Mouse (Mus musculus): ENCODE results near the gene Chp2.

Chp2 gene

GRCm38 (mm10) chr7:122219315-122219801 lies at the start of gene Chp2:
Gene Chp2 (plus strand): TSS chr7:122219496.
- peak; percentile 10 for DNase-seq (ENCODE audit: low read depth, low spot score)

DNA sequence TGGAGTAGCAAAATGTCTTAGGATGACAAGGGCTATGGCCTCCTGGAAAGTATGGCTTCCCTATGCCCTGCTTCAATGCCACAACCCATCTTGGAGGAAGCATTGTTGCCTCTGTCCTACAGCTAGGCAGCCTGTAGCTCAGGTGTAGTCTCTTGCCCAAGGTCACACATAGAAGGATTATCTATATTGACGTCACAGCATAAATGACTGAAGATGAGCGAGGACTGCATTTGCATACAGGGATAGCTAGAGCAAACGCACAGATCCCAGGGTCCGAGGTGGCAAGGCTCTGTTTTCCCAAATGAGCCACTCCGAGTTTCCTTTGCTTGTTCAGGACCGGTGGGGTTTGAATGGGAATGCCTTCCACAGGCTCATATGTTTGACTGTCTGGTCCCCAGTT lies 48.6 kb upstream of the Chp2 start:
- no peak for DNase-seq (ENCODE audit: low read depth, low spot score)

DNA sequence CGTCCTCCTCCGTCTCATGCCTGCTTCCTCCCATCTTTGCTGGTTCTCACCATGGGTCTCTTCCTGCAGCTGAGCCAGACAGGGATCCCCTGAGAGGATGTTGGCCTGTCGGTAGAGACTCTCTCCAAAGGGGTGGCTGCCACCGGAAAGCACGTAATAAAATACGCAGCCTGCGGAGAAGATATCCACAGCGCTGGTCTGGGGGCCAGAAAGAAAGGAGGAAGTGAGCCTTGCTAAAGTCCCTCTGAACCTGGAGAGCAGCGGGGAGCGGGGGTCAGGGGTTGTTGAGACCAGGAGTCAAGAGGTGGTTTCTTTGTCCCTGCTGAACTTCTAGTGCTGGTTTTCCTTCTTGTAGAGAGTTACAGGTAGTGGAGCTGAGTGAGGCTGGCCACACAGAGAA lies 47.7 kb upstream of the Chp2 start:
- no peak for DNase-seq (ENCODE audit: low read depth, low spot score)

GRCm38 (mm10) chr7:122180720-122181119 lies 38.6 kb upstream of the Chp2 start:
- DNase-seq (ENCODE audit: low read depth, low spot score) = no peak

DNA sequence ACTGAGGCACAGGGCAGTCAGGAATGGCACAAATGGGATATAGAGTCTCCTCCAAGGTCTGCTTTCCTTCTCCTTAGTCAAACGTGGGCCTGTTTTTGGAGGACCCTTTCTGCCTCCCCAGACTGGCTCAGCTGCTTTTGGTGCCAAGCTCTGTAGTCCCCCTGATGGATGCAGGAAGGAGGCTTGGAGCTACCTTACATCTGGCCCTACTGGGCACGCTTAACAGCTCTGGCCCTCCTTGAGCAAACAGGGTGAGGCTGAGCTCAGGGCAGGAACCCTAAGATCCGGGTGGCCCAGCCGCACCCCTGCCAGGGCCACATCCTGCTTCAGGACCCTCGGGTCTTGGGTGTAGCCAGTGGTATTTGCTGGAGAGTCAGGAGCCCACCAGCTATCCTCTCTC lies 34.7 kb upstream of the Chp2 start:
- DNase-seq (ENCODE audit: low read depth, low spot score) = no peak

DNA sequence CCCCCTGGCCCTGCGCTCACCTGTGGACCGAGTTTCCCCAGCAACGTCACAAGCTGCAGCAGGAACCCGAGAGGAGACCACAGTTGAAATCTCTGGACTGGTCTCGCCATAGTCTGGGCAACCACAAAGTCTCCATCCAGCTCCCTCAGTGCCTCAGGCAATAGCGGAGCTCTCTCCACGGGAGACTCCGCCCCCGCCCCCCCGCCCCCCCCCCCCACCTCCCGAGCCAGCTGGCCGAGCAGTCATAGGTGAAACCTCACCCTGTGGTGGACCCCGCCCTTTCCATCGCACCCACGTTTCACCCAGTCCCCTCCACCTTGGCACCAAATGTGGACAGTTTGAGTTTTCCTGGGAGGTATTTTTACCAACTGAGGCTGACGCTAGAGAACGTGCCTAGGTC lies 33.3 kb upstream of the Chp2 start, which contains the start of gene Ern2:
Ern2 (minus strand) TSS at position 165 of the 400 bp plus-strand sequence.
- DNase-seq (ENCODE audit: low read depth, low spot score) = no peak

DNA sequence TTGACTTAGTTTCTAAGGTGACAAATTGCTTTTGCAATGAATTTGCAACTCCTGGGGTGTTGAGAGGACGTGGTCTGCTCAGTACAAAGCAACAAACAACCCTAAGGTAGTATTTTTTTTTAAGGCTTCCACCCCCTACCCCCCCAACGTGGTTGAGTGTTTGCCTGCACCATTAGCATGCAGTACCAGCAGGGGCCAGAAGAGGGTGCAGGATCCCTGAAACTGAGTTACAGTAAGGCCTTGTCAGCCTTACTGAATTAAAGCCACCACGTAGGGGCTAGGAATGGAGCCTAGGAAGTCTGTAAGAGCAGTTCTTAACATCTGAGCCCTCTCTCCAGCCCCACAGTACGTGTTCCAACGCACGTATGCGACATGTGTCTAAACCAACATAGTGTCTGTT lies 29.8 kb upstream of the Chp2 start:
- peak; percentile 51 for DNase-seq (ENCODE audit: low read depth, low spot score)

GRCm38 (mm10) chr7:122191097-122191496 lies 28.2 kb upstream of the Chp2 start:
- no peak for DNase-seq (ENCODE audit: low read depth, low spot score)

GRCm38 (mm10) chr7:122193919-122194318 lies 25.4 kb upstream of the Chp2 start:
- DNase-seq (ENCODE audit: low read depth, low spot score) = no peak

DNA sequence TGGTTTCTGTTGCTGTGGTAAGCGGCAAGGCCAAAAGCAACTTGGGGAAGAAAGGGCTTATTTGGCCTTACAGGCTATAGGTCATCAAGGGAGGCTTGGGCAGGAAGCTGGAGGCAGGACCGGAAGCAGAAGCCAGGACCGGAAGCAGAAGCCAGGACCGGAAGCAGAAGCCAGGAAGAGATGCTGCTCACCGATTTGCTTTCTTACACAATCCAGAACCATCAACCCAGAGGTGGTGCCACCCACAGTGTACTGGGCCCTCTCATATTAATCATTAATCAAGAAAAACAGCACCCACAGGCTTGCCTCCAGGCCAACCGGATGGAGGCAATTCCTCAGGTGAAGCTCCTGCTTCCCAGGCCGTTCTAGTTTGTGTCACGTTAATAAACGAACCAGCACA lies 22.5 kb upstream of the Chp2 start:
- no peak for DNase-seq (ENCODE audit: low read depth, low spot score)

DNA sequence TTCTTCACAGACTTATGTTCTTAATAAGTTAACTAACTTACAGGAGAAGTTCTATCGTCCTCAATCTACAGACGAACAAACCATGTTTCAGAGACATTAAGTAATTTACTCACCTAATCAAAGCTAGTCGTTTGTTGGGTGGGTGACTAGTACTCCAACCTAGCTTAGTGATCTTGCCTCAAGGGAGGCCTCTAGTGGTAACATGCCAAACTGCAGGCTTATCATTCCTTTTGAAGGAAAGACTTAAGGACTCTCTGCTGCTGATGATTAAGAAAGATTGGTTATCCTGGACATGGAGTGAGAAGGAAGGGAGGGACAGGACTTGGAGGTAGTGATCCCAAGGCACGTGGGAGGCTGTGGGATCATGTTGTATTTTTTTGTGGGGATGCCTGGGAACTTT lies 22.0 kb upstream of the Chp2 start:
- peak; percentile 75 for DNase-seq (ENCODE audit: low read depth, low spot score)

GRCm38 (mm10) chr7:122199296-122199695 lies 20.0 kb upstream of the Chp2 start:
- peak; percentile 63 for DNase-seq (ENCODE audit: low read depth, low spot score)

- no peak for DNase-seq (ENCODE audit: low read depth, low spot score)
Measured at GRCm38 (mm10) chr7:122203936-122204335, 15.4 kb upstream of the Chp2 start.

DNA sequence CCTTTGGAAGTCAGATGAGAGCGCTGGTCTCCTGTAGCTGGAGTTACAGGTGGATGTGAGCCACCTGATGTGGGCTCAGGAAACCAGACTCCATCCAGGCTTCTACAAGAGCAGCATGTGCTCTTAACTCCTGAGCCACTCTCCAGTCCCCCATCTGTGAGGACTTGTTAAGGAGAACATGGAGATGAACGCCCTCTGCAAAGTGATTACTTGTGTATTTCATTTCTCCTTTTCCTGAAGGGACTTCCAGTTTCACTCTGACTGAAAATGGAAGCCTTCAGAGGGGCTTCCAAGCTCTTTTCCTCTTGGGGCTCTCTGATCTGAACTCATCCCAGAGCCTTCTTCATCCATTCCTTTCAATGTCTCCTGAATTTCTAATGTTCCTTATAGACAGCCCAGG lies 13.2 kb upstream of the Chp2 start:
- no peak for DNase-seq (ENCODE audit: low read depth, low spot score)

DNA sequence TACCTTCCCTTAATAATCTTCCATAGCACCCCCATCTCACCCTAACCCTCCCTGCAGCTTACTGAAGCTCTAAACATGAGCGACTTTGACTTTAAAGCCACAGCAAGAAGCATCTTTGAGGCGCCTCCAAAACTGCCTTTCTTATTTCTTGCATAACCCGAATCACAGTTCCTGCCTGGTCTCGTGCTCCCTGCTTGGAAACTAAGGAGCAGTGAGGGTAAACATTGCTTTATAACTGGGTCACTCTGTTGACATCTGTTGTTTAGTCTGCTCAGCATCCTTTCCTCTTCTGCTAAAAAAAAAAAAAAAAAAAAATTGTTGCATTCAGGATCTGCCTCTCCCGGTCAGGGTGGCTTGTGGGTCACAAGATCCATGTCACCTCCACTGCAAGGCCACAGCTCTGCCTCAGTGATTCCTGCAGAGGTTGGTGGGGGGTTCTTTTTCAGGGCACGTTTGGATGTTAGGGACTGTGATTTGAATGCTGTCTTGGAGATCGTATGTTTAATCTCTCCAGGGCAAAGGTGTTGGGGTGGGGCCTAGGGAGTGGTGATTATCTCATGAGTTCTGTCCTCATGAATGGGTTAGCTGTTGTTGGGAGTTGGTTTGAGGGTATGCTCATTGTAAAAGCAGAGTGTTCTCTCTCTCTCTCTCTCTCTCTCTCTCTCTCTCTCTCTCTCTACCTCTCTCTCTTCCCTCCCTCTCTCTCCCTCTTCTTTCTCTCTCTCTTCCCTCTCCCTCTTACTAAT lies 10.8 kb upstream of the Chp2 start:
- peak; percentile 27 for DNase-seq (ENCODE audit: low read depth, low spot score)

- DNase-seq (ENCODE audit: low read depth, low spot score) = no peak
Measured at GRCm38 (mm10) chr7:122226020-122226742, 6.9 kb downstream of the Chp2 start.

DNA sequence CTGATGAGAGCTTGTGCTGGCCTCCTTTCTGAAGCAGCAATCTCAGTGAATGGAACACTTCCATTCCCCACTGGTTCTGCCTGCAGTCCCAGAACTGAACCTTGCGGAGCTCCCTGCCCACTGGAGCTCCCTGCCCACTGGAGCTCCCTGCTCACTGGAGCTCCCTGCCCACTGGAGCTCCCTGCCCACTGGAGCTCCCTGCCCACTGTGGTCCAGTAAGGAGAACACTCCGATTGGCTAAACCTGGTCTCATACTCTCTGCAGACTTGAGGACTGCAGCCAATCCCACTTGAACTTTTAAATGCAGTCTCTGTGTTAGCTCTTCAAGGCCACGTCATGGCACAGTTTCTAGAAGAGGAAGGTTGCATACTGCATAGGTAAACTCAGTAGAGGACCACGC lies 7.4 kb downstream of the Chp2 start:
- DNase-seq (ENCODE audit: low read depth, low spot score) = no peak

DNA sequence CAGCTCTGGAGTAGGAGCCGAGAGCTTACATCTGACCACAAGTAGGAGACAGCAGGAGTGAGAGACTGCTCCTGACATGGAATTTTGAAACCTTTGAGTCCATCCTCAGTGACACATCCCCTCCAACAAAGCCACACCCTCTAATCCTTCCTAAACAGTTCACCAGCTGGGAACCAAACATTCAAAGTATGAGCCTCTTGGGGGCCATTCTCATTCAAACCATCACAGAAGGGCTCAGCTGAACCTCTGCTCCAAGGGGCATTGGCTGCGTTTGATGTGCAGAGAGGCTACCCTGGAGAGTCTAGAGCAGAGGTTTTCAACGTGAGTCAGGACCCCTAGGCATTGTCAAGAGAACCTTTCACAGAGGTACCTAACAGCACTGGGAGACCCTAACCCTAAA lies 10.0 kb downstream of the Chp2 start:
- no peak for DNase-seq (ENCODE audit: low read depth, low spot score)

- no peak for DNase-seq (ENCODE audit: low read depth, low spot score)
Measured at GRCm38 (mm10) chr7:122229916-122230315, 10.6 kb downstream of the Chp2 start.

GRCm38 (mm10) chr7:122230866-122231265 lies 11.6 kb downstream of the Chp2 start:
- DNase-seq (ENCODE audit: low read depth, low spot score) = no peak

GRCm38 (mm10) chr7:122238939-122239338 lies 19.6 kb downstream of the Chp2 start:
- DNase-seq (ENCODE audit: low read depth, low spot score) = no peak

DNA sequence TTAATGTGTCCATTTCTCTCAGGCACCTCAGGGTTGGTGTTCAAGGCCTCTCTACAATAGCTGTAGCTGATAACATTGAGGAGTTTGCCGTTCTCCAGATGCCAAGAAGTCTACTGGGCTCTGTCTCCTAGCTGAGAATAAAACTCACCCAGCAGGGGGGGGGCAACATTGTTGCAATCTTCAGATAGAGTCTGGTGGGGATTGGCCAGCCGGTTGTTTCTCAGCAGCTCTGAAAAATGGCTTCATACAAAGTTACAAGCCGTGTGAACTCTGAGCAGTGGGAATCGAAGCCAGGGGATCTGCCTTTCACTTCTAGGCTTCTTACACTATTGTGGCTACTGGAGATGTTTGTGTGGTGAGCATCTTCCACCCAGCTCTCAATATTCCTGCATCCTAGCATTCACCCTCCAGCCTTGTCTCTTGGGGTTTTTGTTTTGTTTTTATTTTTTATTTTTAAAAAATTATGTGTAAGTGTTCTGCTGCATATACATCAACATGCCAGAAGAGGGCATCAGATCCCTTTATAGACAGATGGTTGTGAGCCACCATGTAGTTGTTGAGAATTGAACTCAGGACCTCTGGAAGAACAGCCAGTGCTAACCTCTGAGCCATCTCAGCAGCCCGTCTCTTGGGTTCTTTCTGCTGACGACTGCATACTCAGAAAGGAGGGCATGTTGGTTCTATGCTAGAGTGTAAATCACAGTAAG lies 21.3 kb downstream of the Chp2 start:
- no peak for DNase-seq (ENCODE audit: low read depth, low spot score)

Measured in brain, adult 2 months (tissue).